8 mouse cellular contexts compared by ENCODE assay signal in genomic region chr9:58092581-58093269, GRCm38 (mm10). TPM values are rescaled to one million over a fixed set of nuclear protein-coding genes. Genes with fewer than 3 reads are reported as not detected.
DNase-seq lines count a peak whose midpoint lies in the region; ATAC-seq lines count a peak whose summit lies in the region.

No protein-coding gene starts in this region.

- no peaks in the 10 kb centered on the region for H3K9me3 ChIP-seq in hindbrain, embryonic 10.5 days
- H3K9me3 ChIP-seq in hindbrain, embryonic 12.5 days (replicated peaks): no peaks in the 10 kb centered on the region

- H3K4me1 ChIP-seq in hindbrain, embryonic 10.5 days (replicated peaks): peaks cover 29% of the 10 kb centered on the region
- H3K4me1 ChIP-seq in hindbrain, embryonic 12.5 days: peaks cover 23% of the 10 kb centered on the region

- 0 out of 2 replicates have a peak overlapping the region, but pooled peaks have one; percentile 23 for H3K27ac ChIP-seq in hindbrain, embryonic 10.5 days
- no peak overlapping the region for H3K27ac ChIP-seq in hindbrain, embryonic 12.5 days

- intact Hi-C loops in heart, postnatal 36 days (cut with DNase I): loop anchor here (5.0 kb wide), 1 partner anchor 65 kb away; no protein-coding TSS in a partner anchor
- intact Hi-C loops in left cerebral cortex, postnatal 25 days (cut with DNase I): no loop called here

- WGBS in hindbrain, embryonic 10.5 days: 60% methylated on average over 7 of the region's 7 CpGs
- 59% methylated on average over 7 of the region's 7 CpGs for WGBS in hindbrain, embryonic 12.5 days

- no peaks in the 10 kb centered on the region for H3K36me3 ChIP-seq in hindbrain, embryonic 10.5 days
- H3K36me3 ChIP-seq in hindbrain, embryonic 12.5 days: no peaks in the 10 kb centered on the region

- H3K4me2 ChIP-seq in hindbrain, embryonic 12.5 days (replicated peaks): no peak overlapping the region

- H3K9ac ChIP-seq in hindbrain, embryonic 12.5 days: no peak overlapping the region

- no peak for DNase-seq in hindbrain, embryonic 10.5 days (ENCODE audit: low spot score)
- peak; percentile 91 for DNase-seq in Muller cell, postnatal 12 days (ENCODE audit: inconsistent ontology term)
- peak; percentile 98 for DNase-seq in cerebellum, adult 9-10 months
- peak; percentile 80 for DNase-seq in heart, postnatal 36 days
- DNase-seq in thymus, postnatal 25 days: no peak
- no peak for DNase-seq in left cerebral cortex, postnatal 25 days (ENCODE audit: low spot score in 2 of 2)

- ATAC-seq in hindbrain, embryonic 12.5 days (ENCODE audit: low FRiP score): no peak
- no peak for ATAC-seq in CD4-positive, CD25-positive, alpha-beta regulatory T cell, adult 4 months

- peaks cover 32% of the 10 kb centered on the region; the same call in 1 of the 2 replicates for H3K27me3 ChIP-seq in hindbrain, embryonic 10.5 days (ENCODE audit: insufficient read depth, poor library complexity, severe bottlenecking)
- H3K27me3 ChIP-seq in hindbrain, embryonic 12.5 days: peaks cover 21% of the 10 kb centered on the region

- H3K4me3 ChIP-seq in hindbrain, embryonic 10.5 days: no peak overlapping the region
- H3K4me3 ChIP-seq in hindbrain, embryonic 12.5 days: no peak overlapping the region

RNA-seq across cellular contexts. Expression of gene Ccdc33, which starts 25.9 kb away (rescaled TPM):
- polyA plus RNA-seq in hindbrain, embryonic 10.5 days (2016; fragmentation: Nextera tagmentation; extraction: Ambion mirVana): 0.90 and 0.99 TPM in 2 replicates
- polyA plus RNA-seq in hindbrain, embryonic 12.5 days (2016; fragmentation: Nextera tagmentation; extraction: Ambion mirVana): 1.0 and 1.5 TPM in 2 replicates
- total RNA-seq in heart, postnatal 36 days (2021): not detected
- polyA plus RNA-seq in CD4-positive, CD25-positive, alpha-beta regulatory T cell, adult 4 months (2017; shearing (Covaris generic)): not detected
- total RNA-seq in left cerebral cortex, postnatal 25 days (2021): 1 to 10 TPM in 1 of 2 experiments, under 1 TPM in 1; 0.55 to 1.1 TPM

RNA-seq across cellular contexts. Expression of gene Stra6, which starts 29.1 kb away (rescaled TPM):
- polyA plus RNA-seq in hindbrain, embryonic 10.5 days (2016; fragmentation: Nextera tagmentation; extraction: Ambion mirVana): 11.2 and 15.8 TPM in 2 replicates
- 14.8 and 17.6 TPM in 2 replicates for polyA plus RNA-seq in hindbrain, embryonic 12.5 days (2016; fragmentation: Nextera tagmentation; extraction: Ambion mirVana)
- under 1 TPM; 0.16 to 0.47 TPM for total RNA-seq in heart, postnatal 36 days (2021)
- polyA plus RNA-seq in CD4-positive, CD25-positive, alpha-beta regulatory T cell, adult 4 months (2017; shearing (Covaris generic)): 1 to 10 TPM; 3.8 to 7.2 TPM
- 1 to 10 TPM; 7.2 to 8.7 TPM for total RNA-seq in left cerebral cortex, postnatal 25 days (2021)

Comparison
In these comparisons a context has a peak if more than half of its experiments do, and no peak if none do; other contexts are left out.
1. DNase-seq: peak in Muller cell, postnatal 12 days (single experiment), cerebellum, adult 9-10 months (single experiment) and heart, postnatal 36 days (2 of 2); none in hindbrain, embryonic 10.5 days (single experiment), thymus, postnatal 25 days (single experiment) and left cerebral cortex, postnatal 25 days (0 of 2).